Mouse (Mus musculus) forebrain, embryonic 14.5 days (tissue): ENCODE measurements around the gene Ppp2r3c. TPM values are rescaled to one million over a fixed set of nuclear protein-coding genes. Genes with fewer than 3 reads are reported as not detected.
A peak's percentile ranks its signal among the peaks of the same experiment; 100 is the strongest.

Experiments used
- ATAC-seq: fragments of 200-750 bp; cut with Nextera tagmentation; 2 replicates; pipeline ENCODE4 v1.8.0; 2017; ENCODE audit warnings: mild to moderate bottlenecking, moderate library complexity
- DNase-seq: peaks from one replicate; pipeline ENCODE4 v3.0.0-alpha.2; 2015; ENCODE audit warnings: low spot score
- H3K27ac ChIP-seq: fragments of 300-500 bp; sonication (generic); 2 replicates; pipeline ENCODE4 v1.5.1; 2014; ENCODE audit warnings: low read depth, mild to moderate bottlenecking, control low read depth, low read length, moderate library complexity
- H3K27me3 ChIP-seq: fragments of 300-500 bp; sonication (generic); replicated peaks from 2 replicates; pipeline ENCODE4 v1.6.1; 2014; ENCODE audit warnings: low read length, control low read depth, mixed read lengths; ENCODE audit not compliant: control insufficient read depth, insufficient read depth
- H3K36me3 ChIP-seq: fragments of 300-500 bp; sonication (generic); 2 replicates; pipeline ENCODE4 v1.6.1; 2014; ENCODE audit warnings: low read length, control low read depth; ENCODE audit not compliant: control insufficient read depth, insufficient read depth
- H3K4me1 ChIP-seq: fragments of 300-500 bp; sonication (generic); 2 replicates; pipeline ENCODE4 v1.6.1; 2014; ENCODE audit warnings: antibody characterized with exemption, low read length, control low read depth; ENCODE audit not compliant: control insufficient read depth, insufficient read depth
- H3K4me2 ChIP-seq: fragments of 300-500 bp; sonication (generic); 2 replicates; pipeline ENCODE4 v1.6.1; 2014; ENCODE audit warnings: mild to moderate bottlenecking, control low read depth, low read length
- H3K4me3 ChIP-seq: fragments of 300-500 bp; sonication (generic); 2 replicates; pipeline ENCODE4 v1.5.1; 2014; ENCODE audit warnings: low read depth, low read length, control low read depth
- H3K9ac ChIP-seq: fragments of 300-500 bp; sonication (generic); 2 replicates; pipeline ENCODE4 v1.6.1; 2014; ENCODE audit warnings: mild to moderate bottlenecking, low read length, control low read depth, moderate library complexity
- H3K9me3 ChIP-seq: fragments of 300-500 bp; sonication (generic); replicated peaks from 2 replicates; pipeline ENCODE4 v1.6.1; 2016; ENCODE audit warnings: low read length, control low read depth, mixed read lengths; ENCODE audit not compliant: control insufficient read depth
- WGBS: fragments of 180-500 bp; shearing (Covaris S2); extraction: QIAGEN DNeasy Blood & Tissue Kit; methylation state at CpG from one replicate; pipeline ENCODE4 v1.1.7; 2014; 5-methylcytosine and 5-hydroxymethylcytosine counted together
- polyA plus RNA-seq: library from polyadenylated mRNA; unstranded; fragments of >200 nt; fragmentation: Nextera tagmentation; extraction: Ambion mirVana; gene quantifications from 2 replicates; pipeline ENCODE4 v1.2.1, GENCODE M21; 2014

The Ppp2r3c gene
- polyA plus RNA-seq, 1 experiment from 2014 or later, result 24.0 TPM

DNA sequence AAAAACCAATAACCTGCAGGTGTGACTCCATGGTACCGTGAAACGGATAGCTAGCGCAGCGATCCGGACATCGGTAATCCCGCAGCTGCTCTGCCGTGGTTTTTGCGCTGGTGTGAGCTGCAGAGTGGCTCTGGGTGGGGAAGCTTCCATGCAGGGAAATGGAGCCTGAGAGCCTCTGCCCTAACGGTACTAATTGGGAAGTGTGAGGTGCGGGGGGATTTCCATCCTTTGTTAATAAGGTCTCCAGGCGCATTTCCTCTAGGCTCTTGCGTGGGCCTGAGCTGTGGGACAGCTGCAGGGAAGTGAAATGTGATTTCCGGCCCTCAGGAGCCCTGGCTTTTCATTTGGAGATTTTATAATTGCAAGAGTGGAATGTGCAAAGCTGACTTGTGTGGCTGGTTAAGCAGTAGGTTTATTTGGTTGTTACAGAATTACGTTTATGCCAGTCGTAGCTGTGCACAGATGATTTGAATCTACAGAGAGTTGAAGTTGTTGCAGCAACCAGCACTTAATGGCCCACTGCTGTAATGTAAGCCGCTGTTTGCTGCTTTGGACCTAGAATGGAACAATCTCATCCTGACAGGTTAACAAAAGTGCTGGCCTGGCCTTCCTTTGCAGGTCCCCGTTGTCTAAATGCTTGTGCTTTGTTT lies 19.0 kb upstream of the Ppp2r3c start:
- ATAC-seq, result no peak
- 77% methylated on average over 18 of the region's 18 CpGs for WGBS
- no peaks in the 10 kb centered on the region for H3K36me3 ChIP-seq

GRCm38 (mm10) chr12:55315192-55315591 lies 12.4 kb upstream of the Ppp2r3c start:
- H3K4me1 ChIP-seq, result no peaks in the 10 kb centered on the region
- no peaks in the 10 kb centered on the region for H3K27me3 ChIP-seq
- no peak overlapping the region for H3K9ac ChIP-seq
- no peak overlapping the region for H3K4me2 ChIP-seq
- 0 out of 2 replicates have a peak, but pooled peaks cover 5% of the 10 kb centered on the region for H3K36me3 ChIP-seq
- no peak overlapping the region for H3K27ac ChIP-seq
- H3K9me3 ChIP-seq, result no peaks in the 10 kb centered on the region
- peak; percentile 94 for DNase-seq
- ATAC-seq, result 0 out of 2 replicates have a peak, but pooled peaks have one; percentile 48
- no peak overlapping the region for H3K4me3 ChIP-seq
- WGBS, result 42% methylated on average over 5 of the region's 5 CpGs

More for the DNA sequence above, 19.0 kb upstream of the Ppp2r3c start:
- Histone ChIP-seq H3K9ac (no peak overlapping the region), H3K4me3 (no peak overlapping the region), H3K9me3 (no peaks in the 10 kb centered on the region), H3K27me3 (no peaks in the 10 kb centered on the region), H3K4me2 (no peak overlapping the region), H3K27ac (peak overlapping the region; percentile 6; the same call in 1 of the 2 replicates), H3K4me1 (no peaks in the 10 kb centered on the region)
- DNase-seq, result no peak

GRCm38 (mm10) chr12:55313901-55314300 lies 11.1 kb upstream of the Ppp2r3c start:
- no peak overlapping the region for H3K9ac ChIP-seq
- H3K27me3 ChIP-seq, result no peaks in the 10 kb centered on the region
- 86% methylated on average over 5 of the region's 5 CpGs for WGBS
- no peak overlapping the region for H3K4me2 ChIP-seq
- H3K27ac ChIP-seq, result no peak overlapping the region
- ATAC-seq (no peak), DNase-seq (no peak)
- 0 out of 2 replicates have a peak, but pooled peaks cover 5% of the 10 kb centered on the region for H3K36me3 ChIP-seq
- H3K9me3 ChIP-seq, result no peaks in the 10 kb centered on the region
- H3K4me1 ChIP-seq, result no peaks in the 10 kb centered on the region
- no peak overlapping the region for H3K4me3 ChIP-seq

DNA sequence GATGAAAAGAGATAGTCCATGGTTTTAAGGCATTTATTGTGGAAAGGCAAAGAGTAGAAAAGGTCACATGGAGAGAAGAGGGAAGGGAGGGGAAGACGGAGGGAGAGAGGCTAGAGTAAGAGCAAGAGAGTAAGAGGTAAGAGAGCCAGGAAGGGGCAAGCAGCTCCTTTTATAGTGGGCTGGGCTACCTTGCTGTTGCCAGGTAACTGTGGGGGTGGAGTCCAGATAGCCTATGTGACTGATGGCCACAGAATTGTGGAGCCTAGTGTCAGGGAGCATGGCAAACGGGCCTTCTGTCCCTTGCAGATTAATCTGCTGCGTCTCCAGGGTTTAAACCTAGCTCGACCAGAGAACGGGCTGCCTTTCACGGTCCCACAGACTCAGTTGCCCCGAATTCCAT lies 9.0 kb upstream of the Ppp2r3c start:
- H3K27ac ChIP-seq, result no peak overlapping the region
- H3K4me1 ChIP-seq, result no peaks in the 10 kb centered on the region
- DNase-seq, result no peak
- no peak overlapping the region for H3K4me2 ChIP-seq
- H3K9me3 ChIP-seq, result no peaks in the 10 kb centered on the region
- ATAC-seq, result no peak
- 89% methylated on average over 7 of the region's 7 CpGs for WGBS
- H3K9ac ChIP-seq, result no peak overlapping the region
- no peak overlapping the region for H3K4me3 ChIP-seq
- peaks cover 9% of the 10 kb centered on the region; the same call in 1 of the 2 replicates for H3K36me3 ChIP-seq
- H3K27me3 ChIP-seq, result no peaks in the 10 kb centered on the region

- Histone ChIP-seq H3K27ac (no peak overlapping the region), H3K9me3 (no peaks in the 10 kb centered on the region), H3K4me1 (no peaks in the 10 kb centered on the region), H3K9ac (no peak overlapping the region), H3K27me3 (no peaks in the 10 kb centered on the region), H3K4me2 (no peak overlapping the region), H3K36me3 (peaks cover 9% of the 10 kb centered on the region; the same call in 1 of the 2 replicates), H3K4me3 (no peak overlapping the region)
- WGBS, result 64% methylated on average over 8 of the region's 8 CpGs
- ATAC-seq (no peak), DNase-seq (no peak)
These were observed 6.7 kb upstream of the Ppp2r3c start for GRCm38 (mm10) chr12:55309501-55309900.

DNA sequence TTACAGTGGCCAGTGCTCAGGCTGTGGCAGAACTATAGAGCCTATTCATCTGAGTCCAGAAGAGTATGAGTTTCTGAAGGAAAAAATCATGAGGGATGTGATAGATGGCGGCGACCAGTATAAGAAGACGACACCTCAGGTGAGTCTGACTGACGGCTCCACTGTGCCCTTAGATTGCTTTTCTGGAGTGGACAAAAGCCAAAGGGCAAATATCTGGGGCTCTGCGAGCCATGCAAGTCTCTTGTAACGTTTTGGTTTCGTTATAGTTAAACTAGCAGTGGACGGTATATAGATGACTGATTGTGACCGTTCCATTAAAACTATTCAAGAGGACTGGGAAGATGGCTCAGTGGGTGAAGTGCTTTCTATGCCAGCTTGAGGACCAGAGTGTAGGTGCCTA lies 5.9 kb upstream of the Ppp2r3c start:
- Histone ChIP-seq H3K4me3 (no peak overlapping the region), H3K4me1 (peaks cover 1% of the 10 kb centered on the region), H3K9me3 (no peaks in the 10 kb centered on the region), H3K9ac (no peak overlapping the region), H3K27ac (no peak overlapping the region), H3K4me2 (no peak overlapping the region), H3K36me3 (peaks cover 9% of the 10 kb centered on the region; the same call in 1 of the 2 replicates), H3K27me3 (no peaks in the 10 kb centered on the region)
- WGBS, result 93% methylated on average over 9 of the region's 9 CpGs
- DNase-seq, result no peak
- no peak for ATAC-seq

- WGBS, result 56% methylated on average over 6 of the region's 6 CpGs
- DNase-seq, result peak; percentile 57
- peak overlapping the region; percentile 24; the same call in 1 of the 2 replicates for H3K4me2 ChIP-seq
- ATAC-seq, result peak; percentile 25; the same call in 1 of the 2 replicates
- no peak overlapping the region for H3K9ac ChIP-seq
- no peak overlapping the region; the same call in 1 of the 2 replicates for H3K4me3 ChIP-seq
- H3K9me3 ChIP-seq, result no peaks in the 10 kb centered on the region
- peaks cover 4% of the 10 kb centered on the region for H3K4me1 ChIP-seq
- H3K27ac ChIP-seq, result no peak overlapping the region
- peaks cover 9% of the 10 kb centered on the region; the same call in 1 of the 2 replicates for H3K36me3 ChIP-seq
- H3K27me3 ChIP-seq, result no peaks in the 10 kb centered on the region
These were observed 4.8 kb upstream of the Ppp2r3c start for GRCm38 (mm10) chr12:55307566-55307965.

DNA sequence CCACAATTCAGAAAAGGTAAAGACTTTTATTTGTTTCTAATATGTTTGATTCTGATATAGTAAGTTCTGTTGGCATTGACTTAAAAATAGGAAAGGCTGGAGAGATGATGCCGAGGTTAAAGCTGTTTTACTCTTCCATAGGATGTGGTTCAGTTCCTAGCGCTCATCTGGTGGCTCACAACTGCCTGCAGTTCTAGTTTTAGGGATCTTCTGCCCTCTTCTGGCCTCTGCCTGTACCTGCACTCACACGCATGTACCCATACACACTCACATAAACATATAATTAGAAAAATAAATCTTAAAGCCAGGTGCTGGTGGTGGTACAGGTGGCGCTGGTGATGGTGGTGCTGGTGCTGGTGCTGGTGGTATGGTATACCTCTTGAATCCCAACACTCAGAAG lies 3.6 kb upstream of the Ppp2r3c start:
- WGBS, result over 99% methylated on average over 4 of the region's 4 CpGs
- no peak for ATAC-seq
- no peak overlapping the region for H3K4me3 ChIP-seq

More for the DNA sequence above, 3.6 kb upstream of the Ppp2r3c start:
- DNase-seq, result no peak
- Histone ChIP-seq H3K27me3 (no peaks in the 10 kb centered on the region), H3K4me1 (peaks cover 10% of the 10 kb centered on the region), H3K9me3 (no peaks in the 10 kb centered on the region), H3K4me2 (no peak overlapping the region), H3K27ac (no peak overlapping the region), H3K9ac (no peak overlapping the region), H3K36me3 (peaks cover 9% of the 10 kb centered on the region; the same call in 1 of the 2 replicates)
